Mouse (Mus musculus) midbrain, embryonic 13.5 days (tissue): ENCODE results near the gene Erg. TPM values are rescaled to one million over a fixed set of nuclear protein-coding genes. Genes with fewer than 3 reads are reported as not detected.

Experiments used
- ATAC-seq: fragments of 200-750 bp; cut with Nextera tagmentation; 2 replicates; pipeline ENCODE4 v1.8.0; 2017; ENCODE audit warnings: mild to moderate bottlenecking, moderate TSS enrichment, moderate library complexity
- H3K27ac ChIP-seq: fragments of 300-500 bp; sonication (generic); 2 replicates; pipeline ENCODE4 v1.5.1; 2015; ENCODE audit warnings: inconsistent platforms, mild to moderate bottlenecking, moderate library complexity
- H3K27me3 ChIP-seq: fragments of 300-500 bp; sonication (generic); 2 replicates; pipeline ENCODE4 v1.6.1; 2015; ENCODE audit warnings: mild to moderate bottlenecking, inconsistent platforms
- H3K36me3 ChIP-seq: fragments of 300-500 bp; sonication (generic); 2 replicates; pipeline ENCODE4 v1.6.1; 2015; ENCODE audit warnings: mild to moderate bottlenecking, inconsistent platforms
- H3K4me1 ChIP-seq: fragments of 300-500 bp; sonication (generic); replicated peaks from 2 replicates; pipeline ENCODE4 v1.6.1; 2015; ENCODE audit warnings: inconsistent platforms
- H3K4me2 ChIP-seq: fragments of 300-500 bp; sonication (generic); replicated peaks from 2 replicates; pipeline ENCODE4 v1.6.1; 2015; ENCODE audit warnings: moderate library complexity, mild to moderate bottlenecking, inconsistent platforms
- H3K4me3 ChIP-seq: fragments of 300-500 bp; sonication (generic); replicated peaks from 2 replicates; pipeline ENCODE4 v1.5.1; 2015; ENCODE audit warnings: mild to moderate bottlenecking, inconsistent platforms
- H3K9ac ChIP-seq: fragments of 300-500 bp; sonication (generic); replicated peaks from 2 replicates; pipeline ENCODE4 v1.6.1; 2015; ENCODE audit warnings: mild to moderate bottlenecking, inconsistent platforms
- H3K9me3 ChIP-seq: fragments of 300-500 bp; sonication (generic); 2 replicates; pipeline ENCODE4 v1.6.1; 2016; ENCODE audit warnings: mild to moderate bottlenecking, inconsistent platforms
- WGBS: fragments of 180-500 bp; shearing (Covaris S2); methylation state at CpG from one replicate; pipeline ENCODE4 v1.1.7; 2015; 5-methylcytosine and 5-hydroxymethylcytosine counted together
- polyA plus RNA-seq: library from polyadenylated mRNA; unstranded; fragments of >200 nt; fragmentation: Nextera tagmentation; extraction: Ambion mirVana; gene quantifications from 2 replicates; pipeline ENCODE4 v1.2.1, GENCODE M21; 2015

Erg gene
- polyA plus RNA-seq, 1 experiment from 2014 or later, result 1.5 TPM

DNA sequence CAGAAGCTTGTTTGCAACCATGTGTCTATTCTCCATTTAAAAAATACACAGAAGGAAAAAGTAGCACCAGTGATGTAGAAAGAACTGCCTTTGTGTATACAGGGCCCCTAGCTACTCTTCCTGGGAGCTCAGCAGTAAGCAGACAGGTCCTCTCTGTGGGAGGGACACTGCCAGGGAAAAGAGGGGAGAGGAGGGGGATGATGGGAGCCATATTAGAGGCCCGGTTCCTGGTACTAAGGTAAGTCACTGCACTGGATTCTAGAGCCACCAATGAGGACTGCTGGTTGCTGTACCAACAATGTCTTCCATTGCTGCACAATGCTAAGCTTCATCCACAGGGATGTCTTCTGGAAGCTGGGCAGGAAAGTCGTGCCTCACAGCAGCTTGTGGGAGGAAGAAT, 80.3 kb downstream of the Erg start:
- Histone ChIP-seq H3K4me1 (no peaks in the 10 kb centered on the region), H3K27ac (no peak overlapping the region), H3K9me3 (no peaks in the 10 kb centered on the region), H3K27me3 (no peaks in the 10 kb centered on the region), H3K36me3 (no peaks in the 10 kb centered on the region), H3K4me2 (no peak overlapping the region), H3K4me3 (no peak overlapping the region), H3K9ac (no peak overlapping the region)
- WGBS, result 77% methylated on average over 2 of the region's 2 CpGs
- no peak for ATAC-seq

DNA sequence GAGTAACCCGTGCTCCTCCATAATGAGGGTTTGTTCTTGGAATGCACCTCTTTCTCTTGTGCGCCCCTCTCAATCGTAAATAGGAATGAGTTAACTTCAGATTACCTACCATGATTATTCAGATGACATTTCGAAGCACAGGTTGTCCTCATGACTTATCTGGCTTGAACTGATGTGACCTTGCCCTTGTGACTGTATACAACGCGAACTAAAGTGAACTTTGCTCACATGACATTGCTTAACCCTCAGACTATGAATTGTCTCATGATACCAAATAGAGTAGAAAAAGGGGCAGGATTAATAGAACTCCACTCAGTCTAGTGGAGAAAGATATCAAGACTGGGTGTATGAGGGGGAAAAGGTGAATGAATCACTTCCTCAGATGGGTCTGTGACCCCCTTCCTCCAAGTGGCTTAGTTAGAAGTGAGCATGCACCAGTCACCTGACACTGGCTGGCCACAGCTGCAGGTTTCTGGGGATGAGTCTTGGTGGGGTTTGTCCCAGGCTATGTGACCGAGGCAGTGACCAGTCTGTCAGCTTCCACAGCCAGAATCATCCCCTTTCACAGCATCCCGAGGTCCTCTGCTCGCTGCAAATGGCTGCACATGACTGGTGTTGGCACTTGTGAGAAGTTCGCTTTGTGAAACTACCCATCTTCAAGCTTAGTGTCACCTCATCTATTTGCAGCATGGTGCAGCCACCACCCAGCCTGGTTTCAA, 89.7 kb downstream of the Erg start:
- no peaks in the 10 kb centered on the region for H3K27me3 ChIP-seq

DNA sequence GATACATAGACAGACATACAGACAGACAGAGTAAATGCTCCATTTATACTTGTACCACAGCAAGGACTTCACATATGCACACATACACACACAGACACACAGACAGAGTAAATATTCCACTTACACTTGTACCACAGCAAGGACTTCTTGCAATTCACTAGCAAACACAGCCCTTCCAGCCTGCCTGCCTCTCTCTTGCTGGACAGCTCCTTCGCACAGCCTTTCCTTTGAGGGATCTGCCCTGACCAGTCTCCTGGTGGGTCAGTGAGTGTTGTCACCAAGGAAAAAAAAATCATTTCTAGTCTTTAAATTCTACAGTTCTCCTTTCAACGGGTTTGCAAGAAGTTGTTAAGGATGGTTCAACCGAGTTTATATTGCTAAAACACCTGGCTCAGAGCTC, 92.3 kb downstream of the Erg start:
- 69% methylated on average over 3 of the region's 3 CpGs for WGBS
- Histone ChIP-seq H3K4me1 (no peaks in the 10 kb centered on the region), H3K4me2 (no peak overlapping the region), H3K9me3 (no peaks in the 10 kb centered on the region), H3K27me3 (no peaks in the 10 kb centered on the region), H3K9ac (no peak overlapping the region), H3K27ac (no peak overlapping the region), H3K4me3 (no peak overlapping the region), H3K36me3 (no peaks in the 10 kb centered on the region)
- ATAC-seq, result no peak

More for the DNA sequence above, 89.7 kb downstream of the Erg start:
- Histone ChIP-seq H3K9ac (no peak overlapping the region), H3K36me3 (no peaks in the 10 kb centered on the region), H3K9me3 (no peaks in the 10 kb centered on the region), H3K4me2 (no peak overlapping the region), H3K4me3 (no peak overlapping the region), H3K27ac (no peak overlapping the region), H3K4me1 (no peaks in the 10 kb centered on the region)
- WGBS, result 91% methylated on average over 10 of the region's 10 CpGs
- ATAC-seq, result no peak

DNA sequence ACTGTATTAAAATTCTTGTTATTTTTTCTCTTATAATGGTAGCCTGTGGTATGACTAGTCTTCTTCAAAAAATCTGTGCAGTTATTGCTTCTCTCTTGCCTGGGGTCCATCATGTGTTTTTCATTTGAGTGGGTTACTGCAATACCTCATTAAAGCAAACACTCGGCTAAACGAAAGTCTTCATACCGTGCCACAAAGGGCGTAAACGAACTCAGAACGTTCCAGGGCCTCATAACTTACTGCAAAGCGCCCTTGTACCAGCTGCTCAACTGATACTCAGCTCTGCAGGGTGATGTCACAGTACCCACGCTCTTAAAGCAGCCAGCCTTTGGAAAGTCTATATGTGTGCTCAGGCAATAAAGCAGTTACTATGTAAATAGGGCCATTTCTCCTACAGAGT, 93.1 kb downstream of the Erg start:
- Histone ChIP-seq H3K4me3 (no peak overlapping the region), H3K27ac (no peak overlapping the region), H3K27me3 (no peaks in the 10 kb centered on the region), H3K9me3 (no peaks in the 10 kb centered on the region), H3K4me1 (no peaks in the 10 kb centered on the region), H3K9ac (no peak overlapping the region), H3K4me2 (no peak overlapping the region), H3K36me3 (no peaks in the 10 kb centered on the region)
- no peak for ATAC-seq
- WGBS, result 83% methylated on average over 8 of the region's 8 CpGs

DNA sequence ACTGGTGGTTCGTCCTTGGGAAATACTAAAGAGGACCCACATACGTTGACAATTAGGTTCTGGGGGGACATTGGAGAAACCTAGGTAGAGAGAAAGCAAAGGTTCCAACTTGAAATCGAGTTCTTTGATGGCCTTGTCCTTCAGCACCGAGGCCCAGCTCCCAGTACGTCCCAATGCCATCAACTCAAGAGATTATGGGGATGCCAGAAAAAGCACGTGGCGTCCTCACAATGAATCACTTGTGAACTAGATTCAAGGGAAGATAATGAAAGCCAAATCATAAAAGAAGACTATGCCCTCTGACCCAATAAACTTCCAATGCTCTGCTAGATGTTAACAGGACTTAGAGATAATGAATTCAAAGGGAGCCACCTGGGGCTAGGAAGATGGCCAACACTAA, 94.2 kb downstream of the Erg start:
- H3K36me3 ChIP-seq, result no peaks in the 10 kb centered on the region
- ATAC-seq, result no peak
- H3K27me3 ChIP-seq, result no peaks in the 10 kb centered on the region
- H3K9me3 ChIP-seq, result no peaks in the 10 kb centered on the region
- WGBS, result 84% methylated on average over 7 of the region's 7 CpGs
- no peak overlapping the region for H3K4me3 ChIP-seq
- no peak overlapping the region for H3K9ac ChIP-seq
- no peaks in the 10 kb centered on the region for H3K4me1 ChIP-seq
- no peak overlapping the region for H3K4me2 ChIP-seq
- no peak overlapping the region for H3K27ac ChIP-seq

DNA sequence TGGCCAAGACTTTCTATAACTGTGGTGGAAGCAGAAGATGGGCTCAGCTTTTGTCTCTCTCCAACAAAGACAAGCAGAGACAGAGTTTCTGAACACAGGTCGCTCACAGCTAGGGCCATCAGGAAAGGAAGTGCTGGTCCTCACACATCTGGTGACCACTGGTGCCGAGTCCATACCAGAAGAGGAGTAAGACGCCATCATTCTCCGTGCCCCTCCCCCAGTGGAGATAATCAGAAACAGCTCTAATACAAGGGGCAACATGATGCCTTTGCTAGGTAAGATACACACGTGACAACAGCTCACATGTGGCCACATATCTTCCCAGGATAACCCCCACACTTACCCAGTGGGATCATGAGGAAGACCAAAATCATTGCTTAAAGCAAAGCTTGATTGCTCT, 96.0 kb downstream of the Erg start:
- no peaks in the 10 kb centered on the region for H3K9me3 ChIP-seq
- H3K4me3 ChIP-seq, result no peak overlapping the region
- H3K4me1 ChIP-seq, result no peaks in the 10 kb centered on the region
- no peak for ATAC-seq
- no peaks in the 10 kb centered on the region for H3K27me3 ChIP-seq
- H3K4me2 ChIP-seq, result no peak overlapping the region
- H3K9ac ChIP-seq, result no peak overlapping the region
- no peak overlapping the region for H3K27ac ChIP-seq
- WGBS, result 83% methylated on average over 5 of the region's 5 CpGs
- no peaks in the 10 kb centered on the region for H3K36me3 ChIP-seq

DNA sequence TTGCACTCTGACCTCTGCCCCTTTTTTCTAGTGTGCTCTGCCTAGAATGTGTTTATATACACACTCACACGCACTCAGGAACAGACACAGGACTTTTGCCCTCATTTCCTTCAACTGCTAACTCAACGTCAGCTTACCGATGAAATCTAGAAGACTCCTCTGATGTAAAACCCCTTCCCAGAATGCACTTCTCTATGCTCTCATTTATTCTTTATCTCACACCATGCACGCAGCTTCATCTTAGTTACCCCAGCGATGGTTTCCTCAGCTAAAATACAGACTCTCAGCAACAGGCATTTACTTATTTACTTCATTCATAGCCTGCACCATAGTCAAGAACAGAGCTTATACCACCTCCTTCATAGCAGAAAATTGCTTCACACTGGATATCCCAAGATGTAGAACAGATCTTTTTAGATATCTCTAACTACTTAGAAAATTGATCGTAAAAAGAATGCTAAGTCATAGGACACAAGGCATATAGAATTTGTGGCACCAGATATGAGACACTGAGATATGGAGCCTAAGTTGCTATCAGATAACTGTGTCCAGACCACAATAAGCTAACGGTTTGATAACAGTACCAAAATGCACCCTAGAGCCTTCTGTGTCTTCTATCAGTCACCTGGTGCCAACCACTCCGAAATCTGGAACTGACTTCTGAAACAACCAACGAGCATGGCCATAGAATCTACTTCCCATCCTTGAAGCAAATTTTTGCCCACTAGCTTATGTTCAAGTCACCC, 98.6 kb downstream of the Erg start:
- 88% methylated on average over 9 of the region's 9 CpGs for WGBS

DNA sequence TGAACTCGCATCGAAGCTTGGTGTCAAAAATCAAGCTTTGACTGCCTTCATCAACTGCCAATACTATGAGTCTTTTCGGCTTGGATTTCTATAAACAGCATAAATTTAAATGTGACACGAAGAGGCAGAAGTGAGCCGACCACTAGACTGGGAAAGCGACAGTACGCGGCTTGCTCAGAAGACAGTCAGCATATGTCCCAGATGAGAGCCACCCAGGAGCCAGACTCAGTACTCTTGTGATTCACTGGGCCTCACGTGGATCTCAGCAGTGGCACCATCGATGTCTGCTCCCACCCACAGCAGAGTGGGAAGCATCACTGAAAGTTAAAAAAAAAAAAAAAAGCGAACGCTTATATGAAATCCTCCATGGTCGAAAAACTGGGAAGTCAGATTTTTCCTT, 105.2 kb downstream of the Erg start:
- no peaks in the 10 kb centered on the region for H3K36me3 ChIP-seq
- no peaks in the 10 kb centered on the region for H3K9me3 ChIP-seq
- H3K27me3 ChIP-seq, result no peaks in the 10 kb centered on the region
- no peaks in the 10 kb centered on the region for H3K4me1 ChIP-seq
- no peak overlapping the region for H3K4me3 ChIP-seq
- no peak overlapping the region for H3K4me2 ChIP-seq
- no peak overlapping the region for H3K27ac ChIP-seq
- WGBS, result 92% methylated on average over 13 of the region's 13 CpGs
- H3K9ac ChIP-seq, result no peak overlapping the region
- no peak for ATAC-seq

More for the DNA sequence above, 98.6 kb downstream of the Erg start:
- no peaks in the 10 kb centered on the region for H3K36me3 ChIP-seq
- H3K27ac ChIP-seq, result no peak overlapping the region
- H3K9ac ChIP-seq, result no peak overlapping the region
- H3K9me3 ChIP-seq, result no peaks in the 10 kb centered on the region
- H3K4me1 ChIP-seq, result no peaks in the 10 kb centered on the region
- H3K27me3 ChIP-seq, result no peaks in the 10 kb centered on the region
- no peak overlapping the region for H3K4me2 ChIP-seq
- no peak overlapping the region for H3K4me3 ChIP-seq
- ATAC-seq, result no peak

DNA sequence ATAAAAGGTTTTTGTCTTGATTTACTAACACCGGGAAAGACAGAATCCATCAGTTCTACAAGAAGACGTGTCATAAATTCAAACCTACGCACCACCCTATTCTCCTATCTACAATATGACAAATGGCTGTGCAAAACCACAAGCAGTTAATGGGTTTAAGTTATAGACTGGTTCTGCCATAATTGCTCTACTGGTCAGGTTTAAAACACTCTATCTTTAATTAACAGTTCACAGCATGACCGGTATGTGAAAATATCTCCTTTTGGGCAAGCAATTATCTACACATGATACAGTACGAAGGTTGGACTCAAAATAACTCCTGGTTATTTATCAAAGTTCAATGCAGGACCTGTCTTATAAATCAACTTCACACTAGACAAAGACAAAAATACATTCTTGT, 107.8 kb downstream of the Erg start:
- no peak for ATAC-seq
- Histone ChIP-seq H3K4me2 (no peak overlapping the region), H3K9me3 (no peaks in the 10 kb centered on the region), H3K36me3 (no peaks in the 10 kb centered on the region), H3K27me3 (no peaks in the 10 kb centered on the region), H3K9ac (no peak overlapping the region), H3K27ac (no peak overlapping the region), H3K4me1 (no peaks in the 10 kb centered on the region), H3K4me3 (no peak overlapping the region)
- 90% methylated on average over 5 of the region's 5 CpGs for WGBS

DNA sequence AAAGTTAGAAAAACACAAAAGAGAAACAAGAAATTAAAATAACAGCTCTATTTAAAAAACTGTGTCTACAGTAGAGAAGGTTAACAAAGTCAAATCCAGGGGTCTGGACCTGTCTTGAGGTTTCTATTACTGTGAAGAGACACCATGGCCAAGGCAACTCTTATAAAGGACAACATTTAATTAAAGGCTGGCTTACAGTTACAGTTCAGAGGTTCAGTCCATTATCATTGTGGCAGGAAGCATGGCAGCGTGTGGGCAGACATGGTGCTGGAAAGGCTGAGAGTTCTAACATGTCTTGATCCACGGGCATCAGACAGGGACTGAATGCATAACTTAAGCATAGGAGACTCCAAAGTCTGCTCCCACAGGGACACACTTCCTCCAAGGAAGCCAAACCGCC, 111.4 kb downstream of the Erg start:
- Histone ChIP-seq H3K36me3 (no peaks in the 10 kb centered on the region), H3K4me1 (no peaks in the 10 kb centered on the region), H3K27me3 (no peaks in the 10 kb centered on the region), H3K27ac (no peak overlapping the region), H3K9ac (no peak overlapping the region), H3K4me3 (no peak overlapping the region), H3K4me2 (no peak overlapping the region), H3K9me3 (no peaks in the 10 kb centered on the region)
- ATAC-seq, result no peak
- WGBS, result 87% methylated on average over 3 of the region's 3 CpGs

DNA sequence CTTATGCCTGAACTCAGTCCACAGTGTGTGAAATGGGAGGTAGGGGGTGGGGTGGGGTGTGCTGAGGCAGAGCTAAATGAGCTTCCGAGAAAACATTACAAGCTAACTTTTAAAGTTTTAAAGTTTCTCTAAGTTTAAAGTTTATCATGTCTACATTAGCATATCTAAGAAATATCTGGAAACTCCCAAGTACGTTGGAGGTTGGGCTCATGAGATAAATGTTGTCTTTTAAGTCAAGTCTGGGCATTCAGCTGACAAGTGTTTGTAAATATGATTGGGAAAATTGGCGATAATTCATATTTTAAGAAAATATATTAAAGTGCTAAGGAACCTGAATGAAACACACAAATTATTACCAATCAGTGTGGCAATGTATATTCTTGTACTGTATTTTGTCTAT, 112.4 kb downstream of the Erg start:
- Histone ChIP-seq H3K9ac (no peak overlapping the region), H3K9me3 (no peaks in the 10 kb centered on the region), H3K27ac (no peak overlapping the region), H3K4me2 (no peak overlapping the region), H3K36me3 (no peaks in the 10 kb centered on the region), H3K27me3 (no peaks in the 10 kb centered on the region), H3K4me3 (no peak overlapping the region), H3K4me1 (no peaks in the 10 kb centered on the region)
- 94% methylated on average over 3 of the region's 3 CpGs for WGBS
- ATAC-seq, result no peak

DNA sequence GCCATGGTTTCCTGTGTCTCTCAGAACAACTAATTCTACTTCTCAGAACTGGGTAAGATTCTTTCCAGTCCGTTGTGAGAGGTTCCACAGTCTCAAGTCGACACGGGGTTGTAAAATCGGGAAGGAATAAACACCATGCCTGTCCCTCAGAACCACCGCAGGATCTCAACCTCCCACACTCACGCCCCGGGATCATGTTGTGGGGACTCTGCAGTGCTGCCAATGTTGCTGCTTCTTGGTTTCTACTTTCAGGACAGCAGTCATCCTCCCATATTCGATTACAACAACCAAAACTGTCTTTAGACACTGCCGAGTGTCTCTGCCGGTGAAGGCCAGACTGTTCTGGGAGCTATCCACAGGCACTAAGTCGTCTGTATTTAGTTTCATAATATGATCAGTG, 113.6 kb downstream of the Erg start:
- H3K4me1 ChIP-seq, result no peaks in the 10 kb centered on the region
- H3K9me3 ChIP-seq, result no peaks in the 10 kb centered on the region
- 90% methylated on average over 11 of the region's 11 CpGs for WGBS
- H3K36me3 ChIP-seq, result no peaks in the 10 kb centered on the region
- no peak overlapping the region for H3K4me3 ChIP-seq
- no peak overlapping the region for H3K27ac ChIP-seq
- H3K27me3 ChIP-seq, result no peaks in the 10 kb centered on the region
- ATAC-seq, result no peak
- no peak overlapping the region for H3K4me2 ChIP-seq
- H3K9ac ChIP-seq, result no peak overlapping the region
